Mouse (Mus musculus) midbrain, embryonic 12.5 days (tissue): ENCODE measurements around the gene Myo15. TPM values are rescaled to one million over a fixed set of nuclear protein-coding genes. Genes with fewer than 3 reads are reported as not detected.
"Not testable (repeated sequence)": the region's sequence is repeated elsewhere in the genome, so short reads cannot be mapped to it uniquely, and the experiment has no call there.

Source experiments
- ATAC-seq: fragments of 200-750 bp; cut with Nextera tagmentation; 2 replicates; pipeline ENCODE4 v1.8.0; 2017; ENCODE audit warnings: low read depth, moderate TSS enrichment, moderate library complexity; ENCODE audit not compliant: low FRiP score
- H3K27ac ChIP-seq: fragments of 300-500 bp; sonication (generic); replicated peaks from 2 replicates; pipeline ENCODE4 v1.5.1; 2016; ENCODE audit warnings: mild to moderate bottlenecking
- H3K27me3 ChIP-seq: fragments of 300-500 bp; sonication (generic); 2 replicates; pipeline ENCODE4 v1.6.1; 2016; ENCODE audit warnings: mild to moderate bottlenecking
- H3K36me3 ChIP-seq: fragments of 300-500 bp; sonication (generic); 2 replicates; pipeline ENCODE4 v1.6.1; 2016
- H3K4me1 ChIP-seq: fragments of 300-500 bp; sonication (generic); 2 replicates; pipeline ENCODE4 v1.6.1; 2016
- H3K4me2 ChIP-seq: fragments of 300-500 bp; sonication (generic); replicated peaks from 2 replicates; pipeline ENCODE4 v1.6.1; 2016; ENCODE audit warnings: mild to moderate bottlenecking, moderate library complexity
- H3K4me3 ChIP-seq: fragments of 300-500 bp; sonication (generic); 2 replicates; pipeline ENCODE4 v1.5.1; 2016; ENCODE audit warnings: mild to moderate bottlenecking
- H3K9ac ChIP-seq: fragments of 300-500 bp; sonication (generic); replicated peaks from 2 replicates; pipeline ENCODE4 v1.6.1; 2016; ENCODE audit warnings: mild to moderate bottlenecking, moderate library complexity
- H3K9me3 ChIP-seq: fragments of 300-500 bp; sonication (generic); 2 replicates; pipeline ENCODE4 v1.6.1; 2016; ENCODE audit warnings: mild to moderate bottlenecking
- WGBS: fragments of 180-500 bp; shearing (Covaris S2); methylation state at CpG from one replicate; pipeline ENCODE4 v1.1.7; 2016; 5-methylcytosine and 5-hydroxymethylcytosine counted together
- polyA plus RNA-seq: library from polyadenylated mRNA; unstranded; fragments of >200 nt; fragmentation: Nextera tagmentation; extraction: Ambion mirVana; gene quantifications from 2 replicates; pipeline ENCODE4 v1.2.1, GENCODE M21; 2016

Myo15 gene
- polyA plus RNA-seq, 1 experiment from 2014 or later: 0.11 TPM

DNA sequence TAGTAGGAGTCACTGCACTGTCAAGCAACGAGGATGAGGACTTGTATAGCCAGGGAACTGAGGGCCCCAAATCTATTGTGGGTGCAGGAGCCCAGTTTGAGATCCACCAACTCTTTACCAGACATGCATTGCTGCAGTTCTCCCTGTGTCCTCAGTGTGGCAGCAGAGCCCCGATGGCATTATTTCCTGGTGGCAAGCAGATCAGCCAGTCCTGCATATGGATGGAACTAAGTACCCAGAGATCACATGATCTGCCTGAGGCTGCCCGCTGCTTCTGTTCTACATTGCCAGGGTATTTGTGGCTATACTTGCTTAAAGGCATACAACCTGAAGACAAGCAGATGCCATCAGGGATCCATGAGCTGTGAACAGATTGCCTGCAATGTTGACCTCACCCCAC, 90.2 kb downstream of the Myo15 start:
- WGBS: 18% methylated on average over 3 of the region's 3 CpGs
- no peak overlapping the region for H3K4me2 ChIP-seq
- 0 out of 2 replicates have a peak, but pooled peaks have one; percentile 65 for ATAC-seq
- no peaks in the 10 kb centered on the region for H3K9me3 ChIP-seq
- peaks cover 2% of the 10 kb centered on the region; the same call in 1 of the 2 replicates for H3K4me1 ChIP-seq
- H3K27me3 ChIP-seq: no peaks in the 10 kb centered on the region
- H3K27ac ChIP-seq: no peak overlapping the region
- no peak overlapping the region for H3K9ac ChIP-seq
- peaks cover 37% of the 10 kb centered on the region for H3K36me3 ChIP-seq
- no peak overlapping the region for H3K4me3 ChIP-seq

GRCm38 (mm10) chr11:60574006-60574405, 104.9 kb downstream of the Myo15 start:
- H3K9me3 ChIP-seq, H3K27ac ChIP-seq, H3K4me1 ChIP-seq, H3K27me3 ChIP-seq, H3K4me3 ChIP-seq, H3K4me2 ChIP-seq, H3K36me3 ChIP-seq, ATAC-seq, H3K9ac ChIP-seq: not testable (repeated sequence)
- WGBS: 82% methylated on average over 11 of the region's 12 CpGs

Other genes starting within 250 kb of the Myo15 start
- 46.8 and 56.8 TPM in 2 replicates for gene Srebf1, start 246.8 kb upstream of the Myo15 start, polyA plus RNA-seq
- gene Tom1l2, start 116.4 kb upstream of the Myo15 start, polyA plus RNA-seq: 33.3 and 37.3 TPM in 2 replicates
- 2.5 and 2.7 TPM in 2 replicates for gene Drc3, start 116.0 kb upstream of the Myo15 start, polyA plus RNA-seq
- 32.4 and 36.1 TPM in 2 replicates for gene Gid4, start 52.2 kb upstream of the Myo15 start, polyA plus RNA-seq
- gene Atpaf2, start 50.9 kb upstream of the Myo15 start, polyA plus RNA-seq: 33.9 and 36.8 TPM in 2 replicates
- 94.6 and 103 TPM in 2 replicates for gene Drg2, start 14.7 kb upstream of the Myo15 start, polyA plus RNA-seq
- 33.8 and 40.1 TPM in 2 replicates for gene Alkbh5, start 67.0 kb downstream of the Myo15 start, polyA plus RNA-seq
- 135 TPM in 2 replicates for gene Llgl1, start 230.4 kb downstream of the Myo15 start, polyA plus RNA-seq